Mouse (Mus musculus): ENCODE results near the gene Wdr35. TPM values are rescaled to one million over a fixed set of nuclear protein-coding genes. Genes with fewer than 3 reads are reported as not detected.
A peak's percentile ranks its signal among the peaks of the same experiment; 100 is the strongest.

Wdr35 gene
- polyA plus RNA-seq, 1 experiment from 2014 or later: 12.5 TPM

GRCm38 (mm10) chr12:9071493-9071892 lies 97.8 kb downstream of the Wdr35 start:
- Histone ChIP-seq H3K27me3 (ENCODE audit: control insufficient read depth, insufficient read depth, low read length) (no peaks in the 10 kb centered on the region), H3K9ac (ENCODE audit: low read depth, low read length) (no peak overlapping the region), H3K27ac (ENCODE audit: low read depth, low read length) (no peak overlapping the region), H3K4me2 (no peak overlapping the region), H3K9me3 (replicated peaks; ENCODE audit: control insufficient read depth, low read length) (no peaks in the 10 kb centered on the region), H3K4me3 (ENCODE audit: low read depth, low read length) (no peak overlapping the region), H3K36me3 (ENCODE audit: control insufficient read depth, insufficient read depth, low read length) (no peaks in the 10 kb centered on the region), H3K4me1 (ENCODE audit: control insufficient read depth, insufficient read depth, low read length) (no peaks in the 10 kb centered on the region)
- WGBS (ENCODE audit: insufficient replicate concordance): 50% methylated on average over 4 of the region's 4 CpGs
- peak; percentile 57; the same call in 1 of the 2 replicates for ATAC-seq (replicated peaks; ENCODE audit: insufficient number of reproducible peaks, low FRiP score, low TSS enrichment)

- H3K4me2 ChIP-seq: no peak overlapping the region
- no peaks in the 10 kb centered on the region for H3K4me1 ChIP-seq (ENCODE audit: control insufficient read depth, insufficient read depth, low read length)
- no peaks in the 10 kb centered on the region for H3K9me3 ChIP-seq (replicated peaks; ENCODE audit: control insufficient read depth, low read length)
- H3K27ac ChIP-seq (ENCODE audit: low read depth, low read length): no peak overlapping the region
- no peak overlapping the region for H3K4me3 ChIP-seq (ENCODE audit: low read depth, low read length)
- ATAC-seq (replicated peaks; ENCODE audit: insufficient number of reproducible peaks, low FRiP score, low TSS enrichment): no peak
- 82% methylated on average over 3 of the region's 3 CpGs for whole genome bisulfite sequencing (ENCODE audit: insufficient replicate concordance)
- H3K9ac ChIP-seq (ENCODE audit: low read depth, low read length): no peak overlapping the region
- no peaks in the 10 kb centered on the region for H3K36me3 ChIP-seq (ENCODE audit: control insufficient read depth, insufficient read depth, low read length)
- H3K27me3 ChIP-seq (ENCODE audit: control insufficient read depth, insufficient read depth, low read length): no peaks in the 10 kb centered on the region
These were observed 103.9 kb downstream of the Wdr35 start for GRCm38 (mm10) chr12:9077554-9078125.

Other genes starting within 250 kb of the Wdr35 start
- 28.5 and 37.3 TPM in 2 replicates for gene Sdc1, start 202.6 kb upstream of the Wdr35 start, polyA plus RNA-seq (2014; fragmentation: Nextera tagmentation; extraction: Ambion mirVana)
- 125 and 268 TPM in 2 replicates for gene Laptm4a, start 52.2 kb upstream of the Wdr35 start, polyA plus RNA-seq (2014; fragmentation: Nextera tagmentation; extraction: Ambion mirVana)
- gene Matn3, start 26.0 kb upstream of the Wdr35 start, polyA plus RNA-seq (2014; fragmentation: Nextera tagmentation; extraction: Ambion mirVana): 0.67 and 1.3 TPM in 2 replicates
- 13.2 and 13.7 TPM in 2 replicates for gene Ttc32, start 56.1 kb downstream of the Wdr35 start, polyA plus RNA-seq (2014; fragmentation: Nextera tagmentation; extraction: Ambion mirVana)

Data from heart, embryonic 11.5 days (tissue).